Mouse (Mus musculus): ENCODE results near the gene Smim26. TPM values are rescaled to one million over a fixed set of nuclear protein-coding genes. Genes with fewer than 3 reads are reported as not detected.

Gene Smim26
- total RNA-seq (2012; rRNA removed) (24.6 and 28.6 TPM in 2 replicates), polyA plus RNA-seq (2012; ENCODE audit: insufficient read depth in 1 of 2, insufficient read length in 2 of 2, low read depth in 1 of 2, low replicate concordance in 2 of 2, missing spikeins in 1 of 2) (10 to 100 TPM in 1 of 2 experiments, not detected in 1; 16.4 TPM)

GRCm38 (mm10) chr2:144593951-144594651, at the start of gene Smim26:
Gene Smim26, plus strand, starts transcription at chr2:144594054.
- peak within 1 kb of the TSS; percentile 78 for H3K9ac ChIP-seq (ENCODE audit: control insufficient read depth, low read depth, low read length, poor library complexity, severe bottlenecking)
- H3K79me2 ChIP-seq (ENCODE audit: control insufficient read depth, insufficient read depth, low read length, poor library complexity) = no peaks in the 10 kb centered on the region; the same call in 1 of the 2 replicates
- peak; percentile 86 for DNase-seq (ENCODE audit: low read depth, low spot score)
- no peaks in the 10 kb centered on the region for H3K27me3 ChIP-seq (ENCODE audit: control insufficient read depth in 1 of 2, insufficient read depth in 2 of 2, low read length in 2 of 2)
- H3K36me3 ChIP-seq (ENCODE audit: control insufficient read depth in 1 of 2, insufficient read depth in 2 of 2, low read length in 2 of 2) = no peaks in the 10 kb centered on the region
- H3K27ac ChIP-seq (ENCODE audit: control insufficient read depth, low read depth, low read length) = 0 out of 2 replicates have a peak within 1 kb of the TSS, but pooled peaks have one; percentile 16
- H3K4me1 ChIP-seq (ENCODE audit: control insufficient read depth in 1 of 2, insufficient read depth in 2 of 2, low read length in 2 of 2) = no peaks in the 10 kb centered on the region
- H3K4me3 ChIP-seq (ENCODE audit: control insufficient read depth in 1 of 2, insufficient read depth in 1 of 2, low read depth in 2 of 2, low read length in 2 of 2) = peak within 1 kb of the TSS; percentile 63 to 79
- no peaks in the 10 kb centered on the region for H3K9me3 ChIP-seq (replicated peaks; ENCODE audit: insufficient read depth, low read length)
- TF ChIP-seq SMC3 (IDR thresholded peaks at IDR 0.05; ENCODE audit: low read depth, low read length) (no peak), NRF1 (IDR thresholded peaks at IDR 0.05; ENCODE audit: insufficient read depth, low read depth, low read length, poor library complexity, severe bottlenecking) (no peak), RAD21 (IDR thresholded peaks at IDR 0.05; ENCODE audit: low read depth, low read length) (no peak), GABPA (IDR thresholded peaks at IDR 0.05; ENCODE audit: low read depth, low read length) (no peak), E2F4 (IDR thresholded peaks at IDR 0.05; ENCODE audit: borderline replicate concordance, low read depth, low read length) (no peak), ZNF384 (IDR thresholded peaks at IDR 0.05; ENCODE audit: low read depth, low read length) (no peak), CHD2 (IDR thresholded peaks at IDR 0.05; ENCODE audit: low read length) (no peak), KAT2A (conservative IDR thresholded peaks at IDR 0.05; ENCODE audit: low read depth, low read length) (no peak; the same call in 1 of the 2 replicates), MAZ (IDR thresholded peaks at IDR 0.05; ENCODE audit: low read depth, low read length) (no peak), TBP (IDR thresholded peaks at IDR 0.05; ENCODE audit: low read depth, low read length) (peak; percentile 45; the same call in 1 of the 2 replicates), MEF2A (IDR thresholded peaks at IDR 0.05; ENCODE audit: extremely low read depth, insufficient replicate concordance, low read depth, low read length, poor library complexity, severe bottlenecking) (no peak), RCOR1 (IDR thresholded peaks at IDR 0.05; ENCODE audit: low read depth, low read length) (no peak), ETS1 (IDR thresholded peaks at IDR 0.05; ENCODE audit: low read depth, low read length) (no peak), SIN3A (IDR thresholded peaks at IDR 0.05; ENCODE audit: low read length) (no peak; the same call in none of the 2 replicates), USF1 (IDR thresholded peaks at IDR 0.05; ENCODE audit: low read depth, low read length) (no peak), TCF12 (IDR thresholded peaks at IDR 0.05; ENCODE audit: low read depth, low read length) (no peak), POLR2AphosphoS5 (IDR thresholded peaks at IDR 0.05; ENCODE audit: borderline replicate concordance, low read depth, low read length) (no peak), MXI1 (IDR thresholded peaks at IDR 0.05; ENCODE audit: low read depth, low read length) (peak; percentile 70), ELF1 (IDR thresholded peaks at IDR 0.05; ENCODE audit: low read depth, low read length) (peak; percentile 56; the same call in 1 of the 2 replicates), USF2 (IDR thresholded peaks at IDR 0.05; ENCODE audit: borderline replicate concordance in 1 of 2, insufficient read depth in 1 of 2, low read depth in 1 of 2, low read length in 2 of 2) (no peak), MAX (IDR thresholded peaks at IDR 0.05; ENCODE audit: low read length) (no peak), GATA1 (IDR thresholded peaks at IDR 0.05; ENCODE audit: low read depth, low read length) (no peak), JUND (IDR thresholded peaks at IDR 0.05; ENCODE audit: low read depth, low read length) (no peak), MAFK (IDR thresholded peaks at IDR 0.05; ENCODE audit: borderline replicate concordance, low read depth, low read length) (no peak), CHD1 (IDR thresholded peaks at IDR 0.05; ENCODE audit: low read depth, low read length) (no peak), HCFC1 (IDR thresholded peaks at IDR 0.05; ENCODE audit: low read depth, low read length) (peak; percentile 93), MYB (IDR thresholded peaks at IDR 0.05; ENCODE audit: low read depth, low read length) (no peak), POLR2A (IDR thresholded peaks at IDR 0.05; ENCODE audit: control insufficient read depth in 1 of 2, insufficient read depth in 1 of 2, low read depth in 1 of 2, low read length in 2 of 2, poor library complexity in 1 of 2) (peak in 1 of 2 experiments; percentile 77; a peak in 2 of 4 replicates), UBTF (IDR thresholded peaks at IDR 0.05; ENCODE audit: borderline replicate concordance, insufficient read depth, low read depth, low read length) (no peak), TAL1 (IDR thresholded peaks at IDR 0.05; ENCODE audit: low read length) (no peak), NELFE (IDR thresholded peaks at IDR 0.05; ENCODE audit: low read depth, low read length) (peak; percentile 59), ZMIZ1 (IDR thresholded peaks at IDR 0.05; ENCODE audit: low read depth, low read length) (no peak), POLR2AphosphoS2 (IDR thresholded peaks at IDR 0.05; ENCODE audit: low read length) (no peak), ZC3H11A (IDR thresholded peaks at IDR 0.05; ENCODE audit: low read depth, low read length) (no peak), ZKSCAN1 (IDR thresholded peaks at IDR 0.05; ENCODE audit: low read depth, low read length) (no peak), EP300 (IDR thresholded peaks at IDR 0.05; ENCODE audit: low read depth in 1 of 2, low read length in 2 of 2) (no peak)

Measured in MEL (cell line).